Mouse (Mus musculus) cerebellum, adult 2 months (tissue): Measurements from ENCODE around the gene Plxna2. TPM values are rescaled to one million over a fixed set of nuclear protein-coding genes. Genes with fewer than 3 reads are reported as not detected.
A peak's percentile ranks its signal among the peaks of the same experiment; 100 is the strongest.

Source experiments
- DNase-seq, 2 experiments: peaks; one replicate each; pipeline ENCODE4 v3.0.0; 2021
- H3K27ac ChIP-seq: fragments of 200-500 bp; 2 replicates; pipeline ENCODE4 v1.5.1; 2012; ENCODE audit warnings: low read length, control low read depth, inconsistent platforms; ENCODE audit not compliant: insufficient read depth
- H3K27me3 ChIP-seq: fragments of 200-500 bp; 2 replicates; pipeline ENCODE4 v1.6.1; 2012; ENCODE audit warnings: inconsistent platforms, mild to moderate bottlenecking, low read length, moderate library complexity; ENCODE audit not compliant: control insufficient read depth, insufficient read depth
- H3K4me1 ChIP-seq: fragments of 200-500 bp; 2 replicates; pipeline ENCODE4 v1.6.1; 2011; ENCODE audit warnings: low read length; ENCODE audit not compliant: control insufficient read depth, insufficient read depth
- H3K4me3 ChIP-seq: fragments of 200-500 bp; replicated peaks from 2 replicates; pipeline ENCODE3; 2011; ENCODE audit warnings: mild to moderate bottlenecking, low read depth, low read length, control low read depth; ENCODE audit not compliant: insufficient read depth
- CTCF ChIP-seq: fragments of 200-500 bp; IDR thresholded peaks from 2 replicates; pipeline ENCODE4 v1.5.1; 2011; ENCODE audit warnings: low read depth, mild to moderate bottlenecking, control low read depth, low read length, moderate library complexity, borderline replicate concordance; ENCODE audit not compliant: insufficient read depth
- POLR2A ChIP-seq: fragments of 200-500 bp; IDR thresholded peaks from 2 replicates; pipeline ENCODE4 v1.6.1; 2011; ENCODE audit warnings: low read length, control low read depth, borderline replicate concordance; ENCODE audit not compliant: insufficient read depth
- WGBS: fragments of 180-500 bp; shearing (Covaris S2); methylation state at CpG from one replicate; pipeline ENCODE4 v1.1.7; 2018; 5-methylcytosine and 5-hydroxymethylcytosine counted together
- polyA plus RNA-seq: library from polyadenylated mRNA; depleted of rRNA; stranded (reverse); fragments of >200 nt; gene quantifications from 2 replicates; pipeline ENCODE4 v1.2.3, GENCODE M21; 2012

Plxna2 gene
- polyA plus RNA-seq, 1 experiment = 18.0 TPM

GRCm38 (mm10) chr1:194739894-194740293 lies 121.9 kb downstream of the Plxna2 start:
- Histone ChIP-seq H3K4me3 (no peak overlapping the region), H3K27me3 (no peaks in the 10 kb centered on the region), H3K4me1 (peaks cover 7% of the 10 kb centered on the region), H3K27ac (no peak overlapping the region)
- TF ChIP-seq CTCF (no peak), POLR2A (no peak)
- DNase-seq = peak; percentile 50 to 60

GRCm38 (mm10) chr1:194742901-194743422 lies 124.9 kb downstream of the Plxna2 start:
- no peaks in the 10 kb centered on the region for H3K27me3 ChIP-seq
- H3K27ac ChIP-seq = no peak overlapping the region
- no peak overlapping the region for H3K4me3 ChIP-seq
- DNase-seq = no peak
- WGBS = 41% methylated on average over 2 of the region's 2 CpGs
- peaks cover 5% of the 10 kb centered on the region for H3K4me1 ChIP-seq
- TF ChIP-seq POLR2A (no peak), CTCF (no peak)

- Histone ChIP-seq H3K27ac (no peak overlapping the region), H3K4me1 (no peaks in the 10 kb centered on the region; the same call in 1 of the 2 replicates), H3K27me3 (no peaks in the 10 kb centered on the region), H3K4me3 (no peak overlapping the region)
- no peak for TF ChIP-seq POLR2A
- no peak for TF ChIP-seq CTCF
- DNase-seq = no peak
- WGBS = 91% methylated on average over 2 of the region's 2 CpGs
These were observed 127.3 kb downstream of the Plxna2 start for GRCm38 (mm10) chr1:194745177-194745934.

GRCm38 (mm10) chr1:194746332-194747249 lies 128.6 kb downstream of the Plxna2 start:
- Histone ChIP-seq H3K4me1 (no peaks in the 10 kb centered on the region), H3K4me3 (no peak overlapping the region), H3K27ac (no peak overlapping the region), H3K27me3 (no peaks in the 10 kb centered on the region)
- WGBS = 23% methylated on average over 6 of the region's 6 CpGs
- no peak for TF ChIP-seq POLR2A
- TF ChIP-seq CTCF = no peak
- DNase-seq = peak; percentile 45 to 49

- Histone ChIP-seq H3K4me3 (no peak overlapping the region), H3K27me3 (no peaks in the 10 kb centered on the region), H3K27ac (no peak overlapping the region), H3K4me1 (no peaks in the 10 kb centered on the region)
- DNase-seq = no peak
- TF ChIP-seq CTCF (no peak), POLR2A (no peak)
These were observed 129.2 kb downstream of the Plxna2 start for GRCm38 (mm10) chr1:194747258-194747657.

GRCm38 (mm10) chr1:194753168-194753567 lies 135.2 kb downstream of the Plxna2 start:
- Histone ChIP-seq H3K27me3 (no peaks in the 10 kb centered on the region), H3K4me3 (no peak overlapping the region), H3K4me1 (no peaks in the 10 kb centered on the region), H3K27ac (no peak overlapping the region)
- DNase-seq = peak; percentile 16 to 36
- TF ChIP-seq CTCF (peak; percentile 25; the same call in 1 of the 2 replicates), POLR2A (no peak)
- 65% methylated on average over 2 of the region's 2 CpGs for WGBS

GRCm38 (mm10) chr1:194756001-194756400 lies 138.0 kb downstream of the Plxna2 start:
- no peak for DNase-seq
- Histone ChIP-seq H3K4me3 (no peak overlapping the region), H3K4me1 (no peaks in the 10 kb centered on the region), H3K27ac (no peak overlapping the region), H3K27me3 (no peaks in the 10 kb centered on the region)
- no peak for TF ChIP-seq POLR2A
- no peak for TF ChIP-seq CTCF

GRCm38 (mm10) chr1:194756409-194756808 lies 138.4 kb downstream of the Plxna2 start:
- 80% methylated on average over 2 of the region's 2 CpGs for WGBS

More at GRCm38 (mm10) chr1:194756409-194756808, 138.4 kb downstream of the Plxna2 start:
- H3K4me1 ChIP-seq = no peaks in the 10 kb centered on the region
- no peak overlapping the region for H3K4me3 ChIP-seq
- no peak for TF ChIP-seq CTCF
- TF ChIP-seq POLR2A = no peak
- no peaks in the 10 kb centered on the region for H3K27me3 ChIP-seq
- DNase-seq = no peak
- no peak overlapping the region for H3K27ac ChIP-seq
